Mouse (Mus musculus): ENCODE results near the gene Zfp207. TPM values are rescaled to one million over a fixed set of nuclear protein-coding genes. Genes with fewer than 3 reads are reported as not detected.

Zfp207 gene
- polyA plus RNA-seq (2014; fragmentation: Illumina TruSeq; extraction: RNeasy Lipid Tissue Mini Kit (QIAGEN cat#74804); ENCODE audit: low read depth, low replicate concordance): 132 TPM

GRCm38 (mm10) chr11:80383019-80383625 lies at the start of gene Zfp207:
Gene Zfp207 (plus strand): TSS chr11:80383279.

GRCm38 (mm10) chr11:80377712-80378451 lies 5.2 kb upstream of the Zfp207 start, which contains the start of gene 5730455P16Rik:
Gene 5730455P16Rik (minus strand): TSS chr11:80378034.

GRCm38 (mm10) chr11:80428381-80429008 lies 45.4 kb downstream of the Zfp207 start, which contains the start of gene Psmd11:
Gene Psmd11 (plus strand): TSS chr11:80428615.

Other genes with a start within 250 kb of the Zfp207 start
- 22.6 TPM for gene Tefm, start 241.1 kb upstream of the Zfp207 start, polyA plus RNA-seq (2014; fragmentation: Illumina TruSeq; extraction: RNeasy Lipid Tissue Mini Kit (QIAGEN cat#74804); ENCODE audit: low read depth, low replicate concordance)
- gene Adap2, start 229.2 kb upstream of the Zfp207 start, polyA plus RNA-seq (2014; fragmentation: Illumina TruSeq; extraction: RNeasy Lipid Tissue Mini Kit (QIAGEN cat#74804); ENCODE audit: low read depth, low replicate concordance): 11.0 TPM
- 8.7 TPM for gene Rnf135, start 199.4 kb upstream of the Zfp207 start, polyA plus RNA-seq (2014; fragmentation: Illumina TruSeq; extraction: RNeasy Lipid Tissue Mini Kit (QIAGEN cat#74804); ENCODE audit: low read depth, low replicate concordance)
- 58.1 TPM for gene Rhot1, start 174.3 kb upstream of the Zfp207 start, polyA plus RNA-seq (2014; fragmentation: Illumina TruSeq; extraction: RNeasy Lipid Tissue Mini Kit (QIAGEN cat#74804); ENCODE audit: low read depth, low replicate concordance)
- not detected for gene Rhbdl3, start 82.4 kb upstream of the Zfp207 start, polyA plus RNA-seq (2014; fragmentation: Illumina TruSeq; extraction: RNeasy Lipid Tissue Mini Kit (QIAGEN cat#74804); ENCODE audit: low read depth, low replicate concordance)
- 14.5 TPM for gene 5730455P16Rik, start 5.2 kb upstream of the Zfp207 start, polyA plus RNA-seq (2014; fragmentation: Illumina TruSeq; extraction: RNeasy Lipid Tissue Mini Kit (QIAGEN cat#74804); ENCODE audit: low read depth, low replicate concordance)
- gene Psmd11, start 45.3 kb downstream of the Zfp207 start, polyA plus RNA-seq (2014; fragmentation: Illumina TruSeq; extraction: RNeasy Lipid Tissue Mini Kit (QIAGEN cat#74804); ENCODE audit: low read depth, low replicate concordance): 140 TPM
- gene Cdk5r1, start 93.7 kb downstream of the Zfp207 start, polyA plus RNA-seq (2014; fragmentation: Illumina TruSeq; extraction: RNeasy Lipid Tissue Mini Kit (QIAGEN cat#74804); ENCODE audit: low read depth, low replicate concordance): 0.29 TPM

Data from liver, adult 10 weeks (tissue).